Mouse (Mus musculus) liver, embryonic 13.5 days (tissue): ENCODE data around the gene Phkg1. TPM values are rescaled to one million over a fixed set of nuclear protein-coding genes. Genes with fewer than 3 reads are reported as not detected.
"Not testable (repeated sequence)": the region's sequence is repeated elsewhere in the genome, so short reads cannot be mapped to it uniquely, and the experiment has no call there.

Experiments
- ATAC-seq: fragments of 200-750 bp; cut with Nextera tagmentation; 2 replicates; pipeline ENCODE4 v1.8.0; 2017; ENCODE audit warnings: low read depth, mild to moderate bottlenecking, moderate number of reproducible peaks, moderate library complexity
- DNase-seq: peaks from one replicate; pipeline ENCODE4 v3.0.0; 2022
- H3K27ac ChIP-seq: fragments of 300-500 bp; sonication (generic); 2 replicates; pipeline ENCODE4 v1.5.1; 2015; ENCODE audit warnings: moderate library complexity, mild to moderate bottlenecking, inconsistent platforms
- H3K27me3 ChIP-seq: fragments of 300-500 bp; sonication (generic); 2 replicates; pipeline ENCODE4 v1.6.1; 2015; ENCODE audit warnings: mild to moderate bottlenecking, inconsistent platforms
- H3K36me3 ChIP-seq: fragments of 300-500 bp; sonication (generic); 2 replicates; pipeline ENCODE4 v1.6.1; 2015; ENCODE audit warnings: mild to moderate bottlenecking, inconsistent platforms
- H3K4me1 ChIP-seq: fragments of 300-500 bp; sonication (generic); replicated peaks from 2 replicates; pipeline ENCODE4 v1.6.1; 2015; ENCODE audit warnings: inconsistent platforms
- H3K4me2 ChIP-seq: fragments of 300-500 bp; sonication (generic); 2 replicates; pipeline ENCODE4 v1.6.1; 2015; ENCODE audit warnings: inconsistent platforms, mild to moderate bottlenecking, moderate library complexity
- H3K4me3 ChIP-seq: fragments of 300-500 bp; sonication (generic); replicated peaks from 2 replicates; pipeline ENCODE4 v1.5.1; 2015; ENCODE audit warnings: mild to moderate bottlenecking, inconsistent platforms
- H3K9ac ChIP-seq: fragments of 300-500 bp; sonication (generic); 2 replicates; pipeline ENCODE4 v1.6.1; 2015; ENCODE audit warnings: mild to moderate bottlenecking, inconsistent platforms
- H3K9me3 ChIP-seq: fragments of 300-500 bp; sonication (generic); replicated peaks from 2 replicates; pipeline ENCODE4 v1.6.1; 2016; ENCODE audit warnings: inconsistent platforms
- WGBS: fragments of 180-500 bp; shearing (Covaris S2); methylation state at CpG from one replicate; pipeline ENCODE4 v1.1.7; 2015; ENCODE audit not compliant: insufficient replicate concordance; 5-methylcytosine and 5-hydroxymethylcytosine counted together
- polyA plus RNA-seq: library from polyadenylated mRNA; unstranded; fragments of >200 nt; fragmentation: Nextera tagmentation; extraction: Ambion mirVana; gene quantifications from 2 replicates; pipeline ENCODE4 v1.2.1, GENCODE M21; 2015

Gene Phkg1
- polyA plus RNA-seq, 1 experiment from 2014 or later = 0.18 TPM

- peak within 1 kb of the TSS; percentile 93 for H3K4me2 ChIP-seq
- WGBS = 3% methylated on average over 44 of the region's 44 CpGs
- no peaks in the 10 kb centered on the region for H3K9me3 ChIP-seq
- no peaks in the 10 kb centered on the region for H3K27me3 ChIP-seq
- no peak within 1 kb of the TSS for H3K27ac ChIP-seq
- peak; percentile 89 for DNase-seq
- peak within 1 kb of the TSS; percentile 66 for H3K9ac ChIP-seq
- H3K4me1 ChIP-seq = peaks cover 15% of the 10 kb centered on the region
- peak within 1 kb of the TSS; percentile 63 for H3K4me3 ChIP-seq
- peak; percentile 99 for ATAC-seq
- H3K36me3 ChIP-seq = no peaks in the 10 kb centered on the region
Measured at GRCm38 (mm10) chr5:129895198-129896088, 2.9 kb downstream of the Phkg1 start, which contains the start of gene Zbed5. Gene Zbed5 (plus strand): TSS chr5:129895723.

DNA sequence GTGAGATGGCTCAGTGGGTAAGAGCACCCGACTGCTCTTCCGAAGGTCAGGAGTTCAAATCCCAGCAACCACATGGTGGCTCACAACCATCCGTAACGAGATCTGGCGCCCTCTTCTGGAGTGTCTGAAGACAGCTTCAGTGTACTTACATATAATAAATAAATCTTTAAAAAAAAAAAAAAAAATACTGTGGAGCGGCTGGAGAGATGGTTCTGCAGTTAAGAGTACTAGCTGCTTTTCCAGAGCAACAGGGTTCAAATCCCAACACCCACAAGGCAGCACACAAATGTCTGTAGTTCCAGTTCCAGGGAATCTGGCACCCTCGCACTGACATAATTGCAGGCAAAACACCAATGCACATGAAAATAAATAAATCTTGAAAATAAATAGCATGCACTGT, 8.0 kb downstream of the Phkg1 start:
- not testable (repeated sequence) for H3K9ac ChIP-seq, DNase-seq, H3K36me3 ChIP-seq, H3K4me3 ChIP-seq, H3K9me3 ChIP-seq, H3K4me2 ChIP-seq, H3K27me3 ChIP-seq, H3K27ac ChIP-seq, ATAC-seq
- 69% methylated on average over 7 of the region's 7 CpGs for WGBS
- H3K4me1 ChIP-seq = peaks cover 15% of the 10 kb centered on the region

DNA sequence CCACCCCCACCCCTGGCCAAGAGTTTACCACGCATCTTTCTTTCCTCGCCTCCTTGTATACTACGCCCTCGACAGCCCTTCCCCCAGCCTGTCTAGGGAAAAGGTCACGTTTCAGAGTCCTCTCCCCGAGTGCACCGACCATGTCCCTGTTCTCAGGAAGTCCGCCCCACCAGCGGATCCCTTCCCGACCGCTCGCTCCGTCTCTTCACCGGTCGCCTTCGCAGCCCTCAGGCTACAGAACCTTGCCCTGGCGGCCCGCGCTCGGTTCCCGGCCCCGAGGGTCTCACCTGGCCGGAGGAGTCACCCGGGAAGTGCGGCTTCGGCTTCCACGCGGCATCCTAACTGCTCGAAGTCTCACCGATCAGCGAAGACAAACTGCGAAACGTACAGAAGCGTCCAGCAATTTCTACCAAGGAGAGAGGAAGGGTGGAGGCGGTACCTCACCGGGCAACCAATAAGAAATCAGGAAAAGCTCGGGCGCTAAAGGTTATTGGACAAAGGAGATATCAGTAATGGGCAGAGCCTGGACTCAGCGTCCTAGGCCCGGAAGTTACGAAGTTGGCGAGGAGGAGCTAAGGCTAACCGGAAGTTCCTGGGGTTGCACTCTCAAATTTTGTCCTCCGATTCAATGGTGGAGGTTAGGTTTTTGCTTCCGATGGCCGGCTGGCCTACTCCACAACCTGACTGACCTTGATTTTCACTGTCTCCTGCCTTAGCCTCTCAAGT, 11.3 kb downstream of the Phkg1 start, which contains the start of gene Chchd2:
Gene Chchd2 (minus strand): TSS at position 560 of the 726 bp plus-strand sequence.
- peaks cover 21% of the 10 kb centered on the region for H3K4me1 ChIP-seq
- peak; percentile 99 for ATAC-seq
- DNase-seq = peak; percentile 95
- H3K4me2 ChIP-seq = peak within 1 kb of the TSS; percentile 84
- peak within 1 kb of the TSS; percentile 89 for H3K4me3 ChIP-seq
- 0% methylated on average over 46 of the region's 46 CpGs for WGBS
- peaks cover 29% of the 10 kb centered on the region for H3K36me3 ChIP-seq
- H3K27ac ChIP-seq = peak within 1 kb of the TSS; percentile 98
- H3K27me3 ChIP-seq = no peaks in the 10 kb centered on the region
- H3K9ac ChIP-seq = peak within 1 kb of the TSS; percentile 94
- no peaks in the 10 kb centered on the region for H3K9me3 ChIP-seq

DNA sequence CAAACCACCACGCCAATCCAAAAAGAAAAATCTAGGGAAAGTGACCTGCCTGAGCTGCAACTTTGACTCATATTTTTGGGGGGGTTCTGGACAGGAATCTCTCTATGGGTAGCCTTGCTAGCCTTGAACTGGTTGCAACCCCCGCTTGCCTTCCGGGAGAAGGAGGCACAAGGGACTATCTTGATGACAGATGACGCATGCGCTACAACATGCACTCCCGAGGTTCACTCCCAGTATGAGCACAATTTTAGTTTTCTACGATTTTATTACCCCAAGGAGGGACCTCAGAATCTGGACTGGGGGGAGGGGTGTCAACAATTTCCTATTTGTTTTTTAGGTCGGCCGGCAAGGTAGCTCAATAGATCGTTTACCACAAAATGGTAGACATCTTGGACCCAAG, 12.1 kb downstream of the Phkg1 start:
- Histone ChIP-seq H3K27ac (peak overlapping the region; percentile 98), H3K27me3 (no peaks in the 10 kb centered on the region), H3K4me2 (peak overlapping the region; percentile 84), H3K9ac (peak overlapping the region; percentile 94), H3K4me1 (peaks cover 21% of the 10 kb centered on the region), H3K9me3 (no peaks in the 10 kb centered on the region), H3K4me3 (peak overlapping the region; percentile 89), H3K36me3 (peaks cover 37% of the 10 kb centered on the region)
- DNase-seq (peak; percentile 59), ATAC-seq (no peak)
- WGBS = 6% methylated on average over 10 of the region's 10 CpGs

- H3K4me3 ChIP-seq = no peak overlapping the region
- DNase-seq (no peak), ATAC-seq (no peak)
- no peaks in the 10 kb centered on the region for H3K9me3 ChIP-seq
- H3K4me2 ChIP-seq = no peak overlapping the region
- WGBS = 55% methylated on average over 3 of the region's 3 CpGs
- peaks cover 8% of the 10 kb centered on the region for H3K4me1 ChIP-seq
- no peak overlapping the region for H3K9ac ChIP-seq
- no peaks in the 10 kb centered on the region for H3K27me3 ChIP-seq
- no peak overlapping the region for H3K27ac ChIP-seq
- H3K36me3 ChIP-seq = peaks cover 45% of the 10 kb centered on the region
Measured at GRCm38 (mm10) chr5:129879888-129880287, 18.5 kb downstream of the Phkg1 start.

GRCm38 (mm10) chr5:129878946-129879345, 19.4 kb downstream of the Phkg1 start:
- WGBS = 62% methylated on average over 2 of the region's 2 CpGs
- H3K4me3 ChIP-seq = no peak overlapping the region
- no peaks in the 10 kb centered on the region for H3K27me3 ChIP-seq
- H3K9ac ChIP-seq = no peak overlapping the region
- ATAC-seq (0 out of 2 replicates have a peak, but pooled peaks have one; percentile 25), DNase-seq (no peak)
- H3K27ac ChIP-seq = no peak overlapping the region
- peaks cover 36% of the 10 kb centered on the region for H3K36me3 ChIP-seq
- no peaks in the 10 kb centered on the region for H3K9me3 ChIP-seq
- no peak overlapping the region for H3K4me2 ChIP-seq
- H3K4me1 ChIP-seq = peaks cover 3% of the 10 kb centered on the region; the same call in 1 of the 2 replicates

DNA sequence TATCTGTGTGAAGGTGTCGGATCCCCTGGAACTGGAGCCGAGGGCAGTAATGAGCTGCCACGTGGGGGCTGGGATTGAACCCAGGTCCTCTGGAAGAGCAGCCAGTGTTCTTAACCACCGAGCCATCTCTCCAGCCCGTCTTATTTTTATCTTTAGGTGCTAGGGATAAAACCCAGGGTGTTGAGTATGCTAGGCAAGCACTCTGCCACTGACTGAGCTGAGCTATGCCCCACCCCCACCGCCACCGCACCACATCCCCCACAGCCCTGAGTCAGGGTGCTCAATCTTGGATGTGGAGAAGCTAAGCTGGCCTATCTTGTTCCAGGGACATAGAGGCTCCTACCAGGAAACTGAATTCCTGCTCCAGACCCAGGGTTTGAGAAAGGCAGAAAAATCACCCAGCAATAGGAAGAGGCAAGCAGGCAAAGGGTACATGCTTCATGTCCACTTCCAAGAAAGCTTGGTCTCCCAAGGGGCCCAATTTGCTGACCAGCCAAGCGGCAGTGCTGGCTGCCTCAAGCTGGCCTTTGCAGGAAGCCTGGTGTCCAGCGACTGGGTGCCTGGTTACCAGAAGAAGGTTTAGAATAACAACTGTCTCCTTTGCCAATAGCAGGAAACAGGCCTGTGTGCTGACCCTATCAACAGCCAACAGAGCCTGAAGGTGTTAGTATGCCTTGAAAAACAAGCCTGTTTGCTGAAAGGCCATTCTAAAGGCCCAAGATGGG, 20.5 kb downstream of the Phkg1 start:
- no peak overlapping the region for H3K4me3 ChIP-seq
- WGBS = 49% methylated on average over 9 of the region's 9 CpGs
- H3K9me3 ChIP-seq = no peaks in the 10 kb centered on the region
- no peaks in the 10 kb centered on the region for H3K27me3 ChIP-seq
- no peak overlapping the region for H3K27ac ChIP-seq
- peaks cover 3% of the 10 kb centered on the region; the same call in 1 of the 2 replicates for H3K4me1 ChIP-seq
- no peak overlapping the region for H3K9ac ChIP-seq
- H3K4me2 ChIP-seq = no peak overlapping the region
- DNase-seq = no peak
- H3K36me3 ChIP-seq = peaks cover 29% of the 10 kb centered on the region
- ATAC-seq = no peak

GRCm38 (mm10) chr5:129875098-129875497, 23.3 kb downstream of the Phkg1 start:
- Histone ChIP-seq H3K27me3 (no peaks in the 10 kb centered on the region), H3K9me3 (no peaks in the 10 kb centered on the region), H3K4me2 (no peak overlapping the region), H3K4me1 (peaks cover 3% of the 10 kb centered on the region; the same call in 1 of the 2 replicates), H3K36me3 (peaks cover 4% of the 10 kb centered on the region; the same call in 1 of the 2 replicates), H3K27ac (no peak overlapping the region), H3K9ac (no peak overlapping the region), H3K4me3 (no peak overlapping the region)
- WGBS = 65% methylated on average over 11 of the region's 11 CpGs
- ATAC-seq = no peak
- DNase-seq = no peak

- Histone ChIP-seq H3K27me3 (no peaks in the 10 kb centered on the region), H3K36me3 (no peaks in the 10 kb centered on the region), H3K4me2 (no peak overlapping the region), H3K4me1 (peaks cover 3% of the 10 kb centered on the region; the same call in 1 of the 2 replicates), H3K27ac (no peak overlapping the region), H3K4me3 (no peak overlapping the region), H3K9ac (no peak overlapping the region), H3K9me3 (no peaks in the 10 kb centered on the region)
- 63% methylated on average over 12 of the region's 12 CpGs for WGBS
- ATAC-seq (0 out of 2 replicates have a peak, but pooled peaks have one; percentile 26), DNase-seq (no peak)
Measured at GRCm38 (mm10) chr5:129873942-129874341, 24.4 kb downstream of the Phkg1 start.

- ATAC-seq (no peak), DNase-seq (no peak)
- H3K9me3 ChIP-seq = no peaks in the 10 kb centered on the region
- H3K27ac ChIP-seq = no peak overlapping the region
- H3K4me2 ChIP-seq = no peak overlapping the region
- no peaks in the 10 kb centered on the region for H3K36me3 ChIP-seq
- H3K4me3 ChIP-seq = no peak overlapping the region
- no peak overlapping the region for H3K9ac ChIP-seq
- peaks cover 2% of the 10 kb centered on the region; the same call in 1 of the 2 replicates for H3K4me1 ChIP-seq
- WGBS = 76% methylated on average over 2 of the region's 2 CpGs
- no peaks in the 10 kb centered on the region for H3K27me3 ChIP-seq
Measured at GRCm38 (mm10) chr5:129871238-129871637, 27.1 kb downstream of the Phkg1 start.
